Mouse (Mus musculus): Measurements from ENCODE around the gene Stil. TPM values are rescaled to one million over a fixed set of nuclear protein-coding genes. Genes with fewer than 3 reads are reported as not detected.
A peak's percentile ranks its signal among the peaks of the same experiment; 100 is the strongest.

Gene Stil
- total and polyA plus RNA-seq, 3 experiments: 8.1 to 11.8 (median 9.0) TPM

- Histone ChIP-seq H3K27me3 (replicated peaks) (no peaks in the 10 kb centered on the region), H3K27ac (ENCODE audit: insufficient read depth, low read depth) (peak overlapping the region; percentile 85), H3K4me3 (replicated peaks in 1 of 3; ENCODE audit: low read depth in 2 of 3, low read length in 2 of 3, poor library complexity in 1 of 3) (peak overlapping the region; percentile 77 to 85 (median 81)), H3K36me3 (replicated peaks in 1 of 2; ENCODE audit: control insufficient read depth in 1 of 2, insufficient read depth in 1 of 2, low read length in 1 of 2) (peaks cover 6 to 20% of the 10 kb centered on the region in 2 experiments), H3K9ac (ENCODE audit: insufficient read depth, low read depth) (peak overlapping the region; percentile 86), H3K4me1 (ENCODE audit: control insufficient read depth in 1 of 2, insufficient read depth in 2 of 2) (peaks cover 5 to 28% of the 10 kb centered on the region in 2 experiments; a peak in 3 of 4 replicates), H3K9me3 (replicated peaks; ENCODE audit: low read length) (no peaks in the 10 kb centered on the region), H3K79me2 (replicated peaks; ENCODE audit: control insufficient read depth, extremely low read depth, insufficient read depth, poor library complexity, severe bottlenecking) (peaks cover 30% of the 10 kb centered on the region), H3K4me2 (ENCODE audit: insufficient read depth, low read depth, poor library complexity, severe bottlenecking) (peak overlapping the region; percentile 77)
- TF ChIP-seq ZKSCAN1 (IDR thresholded peaks at IDR 0.05; ENCODE audit: borderline replicate concordance, low read depth, low read length): no peak
- TF ChIP-seq MYC (IDR thresholded peaks at IDR 0.05; ENCODE audit: low read depth, low read length): 0 out of 2 replicates have a peak, but pooled peaks have one; percentile 17
- no peak for TF ChIP-seq ELF1 (IDR thresholded peaks at IDR 0.05; ENCODE audit: low read depth, low read length)
- DNase-seq (ENCODE audit: extremely low read depth): no peak
- dilution Hi-C loops (cut with MboI; ENCODE audit: extremely low pct_ligation_motif_present, extremely low pct_unique_long_range_greater_than_20kb, low sequenced_read_pairs): no loop called here
- in situ Hi-C loops (cut with MboI; ENCODE audit: low pct_ligation_motif_present, low pct_unique_long_range_greater_than_20kb, low sequenced_read_pairs): no loop called here
These were observed 550 bp upstream of the Stil start for GRCm38 (mm10) chr4:114999445-114999772.

GRCm38 (mm10) chr4:115000429-115000795 is 453 bp downstream of the Stil start:
- no peaks in the 10 kb centered on the region for H3K9me3 ChIP-seq (replicated peaks; ENCODE audit: low read length)
- H3K4me3 ChIP-seq (replicated peaks in 1 of 3; ENCODE audit: low read depth in 2 of 3, low read length in 2 of 3, poor library complexity in 1 of 3): peak overlapping the region; percentile 81 to 96 (median 87)
- no peak for TF ChIP-seq CTCF (conservative IDR thresholded peaks at IDR 0.05 in 1 of 2, IDR thresholded peaks at IDR 0.05 in 1 of 2; ENCODE audit: low read depth in 2 of 2, low read length in 2 of 2)
- 0 out of 2 replicates have a peak, but pooled peaks have one; percentile 37 for TF ChIP-seq CHD1 (IDR thresholded peaks at IDR 0.05; ENCODE audit: low read depth, low read length)
- TF ChIP-seq SIN3A (IDR thresholded peaks at IDR 0.05; ENCODE audit: low read length): peak; percentile 66
- no peak for TF ChIP-seq IRF4 (IDR thresholded peaks at IDR 0.05; ENCODE audit: low read depth, low read length)
- H3K36me3 ChIP-seq (replicated peaks in 1 of 2; ENCODE audit: control insufficient read depth in 1 of 2, insufficient read depth in 1 of 2, low read length in 1 of 2): peaks cover 11 to 28% of the 10 kb centered on the region in 2 experiments
- peaks cover 30% of the 10 kb centered on the region for H3K79me2 ChIP-seq (replicated peaks; ENCODE audit: control insufficient read depth, extremely low read depth, insufficient read depth, poor library complexity, severe bottlenecking)
- peak overlapping the region; percentile 74 for H3K4me2 ChIP-seq (ENCODE audit: insufficient read depth, low read depth, poor library complexity, severe bottlenecking)
- dilution Hi-C loops (cut with MboI; ENCODE audit: extremely low pct_ligation_motif_present, extremely low pct_unique_long_range_greater_than_20kb, low sequenced_read_pairs) (no loop called here), in situ Hi-C loops (cut with MboI; ENCODE audit: low pct_ligation_motif_present, low pct_unique_long_range_greater_than_20kb, low sequenced_read_pairs) (loop anchor here (10.0 kb wide), 1 partner anchor 784 kb away; the partner anchor contains the start of genes Atpaf1 and Tex38)
- no peaks in the 10 kb centered on the region for H3K27me3 ChIP-seq (replicated peaks)
- H3K27ac ChIP-seq (ENCODE audit: insufficient read depth, low read depth): peak overlapping the region; percentile 50; the same call in 1 of the 2 replicates
- H3K4me1 ChIP-seq (ENCODE audit: control insufficient read depth in 1 of 2, insufficient read depth in 2 of 2): peaks cover 5 to 25% of the 10 kb centered on the region in 2 experiments; a peak in 3 of 4 replicates
- H3K9ac ChIP-seq (ENCODE audit: insufficient read depth, low read depth): peak overlapping the region; percentile 62
- peak; percentile 33 for DNase-seq (ENCODE audit: extremely low read depth)

- dilution Hi-C loops (cut with MboI; ENCODE audit: extremely low pct_ligation_motif_present, extremely low pct_unique_long_range_greater_than_20kb, low sequenced_read_pairs) (no loop called here), in situ Hi-C loops (cut with MboI; ENCODE audit: low pct_ligation_motif_present, low pct_unique_long_range_greater_than_20kb, low sequenced_read_pairs) (no loop called here)
- H3K27me3 ChIP-seq (replicated peaks): no peaks in the 10 kb centered on the region
- H3K4me1 ChIP-seq (ENCODE audit: control insufficient read depth in 1 of 2, insufficient read depth in 2 of 2): no peaks in the 10 kb centered on the region
- no peak for TF ChIP-seq JUN (IDR thresholded peaks at IDR 0.05; ENCODE audit: insufficient read depth, low read depth, low read length)
- TF ChIP-seq TBP (conservative IDR thresholded peaks at IDR 0.05; ENCODE audit: low read depth, low read length): no peak
- no peak for TF ChIP-seq ELF1 (IDR thresholded peaks at IDR 0.05; ENCODE audit: low read depth, low read length)
- TF ChIP-seq POLR2A (IDR thresholded peaks at IDR 0.05; ENCODE audit: low read depth, low read length): no peak
- TF ChIP-seq CTCF (conservative IDR thresholded peaks at IDR 0.05 in 1 of 2, IDR thresholded peaks at IDR 0.05 in 1 of 2; ENCODE audit: low read depth in 2 of 2, low read length in 2 of 2): no peak
- no peak for TF ChIP-seq UBTF (IDR thresholded peaks at IDR 0.05; ENCODE audit: low read depth, low read length)
- TF ChIP-seq IRF4 (IDR thresholded peaks at IDR 0.05; ENCODE audit: low read depth, low read length): no peak
- TF ChIP-seq JUND (conservative IDR thresholded peaks at IDR 0.05; ENCODE audit: low read depth, low read length): no peak
- TF ChIP-seq NELFE (IDR thresholded peaks at IDR 0.05; ENCODE audit: low read depth, low read length): no peak
- TF ChIP-seq CHD1 (IDR thresholded peaks at IDR 0.05; ENCODE audit: low read depth, low read length): no peak
- no peak for TF ChIP-seq E2F4 (IDR thresholded peaks at IDR 0.05; ENCODE audit: insufficient replicate concordance, low read depth, low read length)
- no peak for TF ChIP-seq USF2 (conservative IDR thresholded peaks at IDR 0.05; ENCODE audit: low read depth, low read length)
- TF ChIP-seq TCF12 (IDR thresholded peaks at IDR 0.05; ENCODE audit: low read depth, low read length): no peak
- TF ChIP-seq GABPA (IDR thresholded peaks at IDR 0.05; ENCODE audit: insufficient replicate concordance, low read depth, low read length): no peak
- TF ChIP-seq KAT2A (IDR thresholded peaks at IDR 0.05; ENCODE audit: insufficient replicate concordance, low read length): no peak
- no peak for TF ChIP-seq ETS1 (conservative IDR thresholded peaks at IDR 0.05; ENCODE audit: low read depth, low read length)
- TF ChIP-seq NRF1 (IDR thresholded peaks at IDR 0.05; ENCODE audit: low read depth, low read length): no peak
- no peak for TF ChIP-seq SIN3A (IDR thresholded peaks at IDR 0.05; ENCODE audit: low read length)
- TF ChIP-seq ZMIZ1 (IDR thresholded peaks at IDR 0.05; ENCODE audit: low read depth, low read length): no peak
- no peaks in the 10 kb centered on the region for H3K79me2 ChIP-seq (replicated peaks; ENCODE audit: control insufficient read depth, extremely low read depth, insufficient read depth, poor library complexity, severe bottlenecking)
- peaks cover 41 to 81% of the 10 kb centered on the region in 2 experiments for H3K36me3 ChIP-seq (replicated peaks in 1 of 2; ENCODE audit: control insufficient read depth in 1 of 2, insufficient read depth in 1 of 2, low read length in 1 of 2)
- H3K27ac ChIP-seq (ENCODE audit: insufficient read depth, low read depth): no peak overlapping the region
- H3K4me3 ChIP-seq (replicated peaks in 1 of 3; ENCODE audit: low read depth in 2 of 3, low read length in 2 of 3, poor library complexity in 1 of 3): no peak overlapping the region
- DNase-seq (ENCODE audit: extremely low read depth): no peak
- H3K9ac ChIP-seq (ENCODE audit: insufficient read depth, low read depth): no peak overlapping the region
- H3K9me3 ChIP-seq (replicated peaks; ENCODE audit: low read length): no peaks in the 10 kb centered on the region
- H3K4me2 ChIP-seq (ENCODE audit: insufficient read depth, low read depth, poor library complexity, severe bottlenecking): no peak overlapping the region
These were observed 14.3 kb downstream of the Stil start for GRCm38 (mm10) chr4:115014276-115014675.
